ENCODE assay signal across 12 mouse cellular contexts in the genomic region with DNA sequence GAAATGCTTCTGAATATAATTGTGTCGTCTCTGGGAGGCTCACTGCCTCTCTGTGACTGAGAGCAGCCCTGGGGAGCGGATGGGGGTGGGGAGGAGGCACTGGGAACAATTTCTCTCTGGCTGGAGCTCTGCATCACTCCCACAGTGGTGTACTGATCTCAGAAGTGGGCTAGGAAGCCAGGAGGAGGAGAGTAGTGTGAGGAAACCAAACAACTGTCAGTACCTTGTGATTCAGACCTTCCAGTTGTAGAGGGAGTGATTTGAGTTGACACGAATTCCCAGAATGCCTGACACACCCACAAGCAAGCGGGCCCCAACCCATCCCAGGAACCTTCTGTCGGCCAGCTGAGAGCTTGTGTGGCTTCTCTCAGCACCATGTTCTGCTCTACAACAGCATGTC. TPM values are rescaled to one million over a fixed set of nuclear protein-coding genes. Genes with fewer than 3 reads are reported as not detected.
DNase-seq lines count a peak whose midpoint lies in the region; ATAC-seq and TF ChIP-seq lines count a peak whose summit lies in the region.
"Had no signal": no experiment of that assay in that cellular context is flagged by ENCODE, and none has a peak within 500 bp of the region (broad histone marks: within the 10 kb centered on the region; RNA-seq: fewer than 3 reads in every experiment).

No protein-coding gene starts in this region.

- H3K27me3 ChIP-seq in embryonic facial prominence, embryonic 14.5 days (replicated peaks; ENCODE audit: control insufficient read depth, insufficient read depth, low read length): no peaks in the 10 kb centered on the region
- H3K27me3 ChIP-seq in embryonic facial prominence, embryonic 10.5 days (replicated peaks; ENCODE audit: low read depth, poor library complexity, severe bottlenecking): no peaks in the 10 kb centered on the region
- no peaks in the 10 kb centered on the region for H3K27me3 ChIP-seq in heart, embryonic 15.5 days
- no peaks in the 10 kb centered on the region for H3K27me3 ChIP-seq in stomach, postnatal 0 days (ENCODE audit: control insufficient read depth, insufficient read depth, low read length)
- H3K27me3 ChIP-seq in kidney, embryonic 14.5 days (ENCODE audit: control insufficient read depth, insufficient read depth, low read length): no peaks in the 10 kb centered on the region
- H3K27me3 ChIP-seq: forebrain, embryonic 15.5 days; liver, embryonic 12.5 days; midbrain, embryonic 12.5 days had no signal

- 26% methylated on average over 5 of the region's 5 CpGs for WGBS in embryonic facial prominence, embryonic 14.5 days
- WGBS in embryonic facial prominence, embryonic 10.5 days: 46% methylated on average over 5 of the region's 5 CpGs
- 20% methylated on average over 5 of the region's 5 CpGs for WGBS in heart, embryonic 15.5 days
- 23% methylated on average over 5 of the region's 5 CpGs for WGBS in stomach, postnatal 0 days
- WGBS in kidney, embryonic 14.5 days: 31% methylated on average over 5 of the region's 5 CpGs

- H3K4me3 ChIP-seq in embryonic facial prominence, embryonic 14.5 days (ENCODE audit: low read depth, low read length): no peak overlapping the region
- H3K4me3 ChIP-seq in embryonic facial prominence, embryonic 10.5 days: no peak overlapping the region
- H3K4me3 ChIP-seq in heart, embryonic 15.5 days: no peak overlapping the region
- no peak overlapping the region for H3K4me3 ChIP-seq in stomach, postnatal 0 days (ENCODE audit: low read depth, low read length)
- H3K4me3 ChIP-seq in kidney, embryonic 14.5 days (ENCODE audit: low read length): no peak overlapping the region
- H3K4me3 ChIP-seq: forebrain, embryonic 15.5 days; liver, embryonic 12.5 days; midbrain, embryonic 12.5 days had no signal

- ATAC-seq in embryonic facial prominence, embryonic 14.5 days (ENCODE audit: low read depth): 0 out of 2 replicates have a peak, but pooled peaks have one; percentile 30
- no peak for ATAC-seq in heart, embryonic 15.5 days (replicated peaks; ENCODE audit: insufficient number of reproducible peaks, insufficient read depth, low FRiP score, low read depth)
- ATAC-seq in stomach, postnatal 0 days (ENCODE audit: low FRiP score, low TSS enrichment): peak; percentile 45; the same call in 1 of the 2 replicates
- ATAC-seq in kidney, embryonic 14.5 days (ENCODE audit: low FRiP score, low TSS enrichment): no peak
- ATAC-seq: forebrain, embryonic 15.5 days; liver, embryonic 12.5 days had no signal

- TF ChIP-seq EP300 in stomach, postnatal 0 days (optimal IDR thresholded peaks at IDR 0.05): no peak

- TF ChIP-seq CTCF in stomach, postnatal 0 days (IDR thresholded peaks at IDR 0.05; ENCODE audit: low read depth): no peak

- no peaks in the 10 kb centered on the region for H3K36me3 ChIP-seq in embryonic facial prominence, embryonic 14.5 days (ENCODE audit: control insufficient read depth, insufficient read depth, low read length)
- H3K36me3 ChIP-seq in embryonic facial prominence, embryonic 10.5 days (replicated peaks): no peaks in the 10 kb centered on the region
- H3K36me3 ChIP-seq in heart, embryonic 15.5 days: no peaks in the 10 kb centered on the region
- H3K36me3 ChIP-seq in stomach, postnatal 0 days (ENCODE audit: control insufficient read depth, insufficient read depth, low read length): no peaks in the 10 kb centered on the region
- no peaks in the 10 kb centered on the region for H3K36me3 ChIP-seq in kidney, embryonic 14.5 days (ENCODE audit: control insufficient read depth, insufficient read depth, low read length)
- H3K36me3 ChIP-seq: forebrain, embryonic 15.5 days; liver, embryonic 12.5 days; midbrain, embryonic 12.5 days had no signal

- H3K9ac ChIP-seq in embryonic facial prominence, embryonic 14.5 days (ENCODE audit: low read depth, low read length): no peak overlapping the region
- H3K9ac ChIP-seq in heart, embryonic 15.5 days: no peak overlapping the region
- H3K9ac ChIP-seq in stomach, postnatal 0 days (ENCODE audit: low read length): no peak overlapping the region
- H3K9ac ChIP-seq in kidney, embryonic 14.5 days (ENCODE audit: low read depth, low read length): no peak overlapping the region
- H3K9ac ChIP-seq: forebrain, embryonic 15.5 days; liver, embryonic 12.5 days; midbrain, embryonic 12.5 days had no signal

- no peak overlapping the region for H3K27ac ChIP-seq in embryonic facial prominence, embryonic 14.5 days (replicated peaks; ENCODE audit: low read depth, low read length)
- H3K27ac ChIP-seq in embryonic facial prominence, embryonic 10.5 days (replicated peaks): no peak overlapping the region
- H3K27ac ChIP-seq in heart, embryonic 15.5 days: peak overlapping the region; percentile 1; the same call in 1 of the 2 replicates
- peak overlapping the region; percentile 36; the same call in 1 of the 2 replicates for H3K27ac ChIP-seq in stomach, postnatal 0 days (replicated peaks)
- H3K27ac ChIP-seq in kidney, embryonic 14.5 days (ENCODE audit: low read depth, low read length): no peak overlapping the region
- H3K27ac ChIP-seq: forebrain, embryonic 15.5 days; liver, embryonic 12.5 days; midbrain, embryonic 12.5 days had no signal

- H3K4me1 ChIP-seq in embryonic facial prominence, embryonic 14.5 days (ENCODE audit: control insufficient read depth, insufficient read depth, low read length): peaks cover 4% of the 10 kb centered on the region; the same call in 1 of the 2 replicates
- H3K4me1 ChIP-seq in embryonic facial prominence, embryonic 10.5 days: peaks cover 12% of the 10 kb centered on the region; the same call in 1 of the 2 replicates
- H3K4me1 ChIP-seq in heart, embryonic 15.5 days (replicated peaks): peaks cover 13% of the 10 kb centered on the region
- no peaks in the 10 kb centered on the region for H3K4me1 ChIP-seq in stomach, postnatal 0 days (replicated peaks; ENCODE audit: control insufficient read depth, insufficient read depth)
- H3K4me1 ChIP-seq in kidney, embryonic 14.5 days (ENCODE audit: control insufficient read depth, insufficient read depth, low read length): no peaks in the 10 kb centered on the region
- H3K4me1 ChIP-seq: forebrain, embryonic 15.5 days; midbrain, embryonic 12.5 days had no signal

- H3K9me3 ChIP-seq in embryonic facial prominence, embryonic 14.5 days (ENCODE audit: control insufficient read depth, low read length): no peaks in the 10 kb centered on the region
- H3K9me3 ChIP-seq in embryonic facial prominence, embryonic 10.5 days: no peaks in the 10 kb centered on the region
- no peaks in the 10 kb centered on the region for H3K9me3 ChIP-seq in heart, embryonic 15.5 days (replicated peaks)
- H3K9me3 ChIP-seq in stomach, postnatal 0 days (ENCODE audit: control insufficient read depth, low read length): no peaks in the 10 kb centered on the region
- H3K9me3 ChIP-seq in kidney, embryonic 14.5 days (ENCODE audit: control insufficient read depth, low read length): no peaks in the 10 kb centered on the region
- H3K9me3 ChIP-seq: forebrain, embryonic 15.5 days; liver, embryonic 12.5 days; midbrain, embryonic 12.5 days had no signal

- peak; percentile 48 for DNase-seq in embryonic facial prominence, embryonic 14.5 days (ENCODE audit: low spot score)
- no peak for DNase-seq in embryonic facial prominence, embryonic 10.5 days (ENCODE audit: low spot score)
- DNase-seq in right cerebral cortex, adult 18-20 months: peak; percentile 67
- no peak for DNase-seq in right cerebral cortex, postnatal 14 days
- DNase-seq in stomach, postnatal 0 days (ENCODE audit: low spot score): peak; percentile 20
- DNase-seq in spleen, postnatal 36 days (ENCODE audit: low spot score in 2 of 2): no peak
- DNase-seq: kidney, adult 8-10 months had no signal

- no peak overlapping the region for H3K4me2 ChIP-seq in embryonic facial prominence, embryonic 14.5 days (ENCODE audit: low read depth, low read length)
- H3K4me2 ChIP-seq in heart, embryonic 15.5 days: 0 out of 2 replicates have a peak overlapping the region, but pooled peaks have one; percentile 2
- H3K4me2 ChIP-seq in stomach, postnatal 0 days (replicated peaks; ENCODE audit: low read depth): no peak overlapping the region
- H3K4me2 ChIP-seq in kidney, embryonic 14.5 days (replicated peaks; ENCODE audit: low read depth, low read length): no peak overlapping the region
- H3K4me2 ChIP-seq: forebrain, embryonic 15.5 days; liver, embryonic 12.5 days; midbrain, embryonic 12.5 days had no signal

RNA-seq across cellular contexts. Expression of a gene that starts 12.1 kb away (rescaled TPM):
- polyA plus RNA-seq in embryonic facial prominence, embryonic 14.5 days (2014; fragmentation: Nextera tagmentation; extraction: Ambion mirVana): 32.0 and 34.1 TPM in 2 replicates
- polyA plus RNA-seq in embryonic facial prominence, embryonic 10.5 days (2016; fragmentation: Nextera tagmentation; extraction: Ambion mirVana): 37.7 and 42.2 TPM in 2 replicates
- 26.1 and 26.5 TPM in 2 replicates for polyA plus RNA-seq in heart, embryonic 15.5 days (2015; fragmentation: Nextera tagmentation; extraction: Ambion mirVana)
- 22.5 and 22.8 TPM in 2 replicates for polyA plus RNA-seq in stomach, postnatal 0 days (2015; fragmentation: Nextera tagmentation; extraction: Ambion mirVana)
- polyA plus RNA-seq in kidney, embryonic 14.5 days (2014; fragmentation: Nextera tagmentation; extraction: Ambion mirVana): 37.6 and 40.8 TPM in 2 replicates

Comparison
In these comparisons a context has a peak if more than half of its experiments do, and no peak if none do; other contexts are left out.
1. DNase-seq: peak in embryonic facial prominence, embryonic 14.5 days (single experiment), right cerebral cortex, adult 18-20 months (single experiment) and stomach, postnatal 0 days (single experiment); none in embryonic facial prominence, embryonic 10.5 days (single experiment), right cerebral cortex, postnatal 14 days (single experiment) and spleen, postnatal 36 days (0 of 2).
2. ATAC-seq: peak in embryonic facial prominence, embryonic 14.5 days (single experiment) and stomach, postnatal 0 days (single experiment); none in heart, embryonic 15.5 days (single experiment) and kidney, embryonic 14.5 days (single experiment).
3. H3K27ac ChIP-seq: peak in heart, embryonic 15.5 days (single experiment) and stomach, postnatal 0 days (single experiment); none in embryonic facial prominence, embryonic 14.5 days (single experiment), embryonic facial prominence, embryonic 10.5 days (single experiment) and kidney, embryonic 14.5 days (single experiment).